Comparison of ENCODE assay signal across 11 mouse cellular contexts in the genomic region with DNA sequence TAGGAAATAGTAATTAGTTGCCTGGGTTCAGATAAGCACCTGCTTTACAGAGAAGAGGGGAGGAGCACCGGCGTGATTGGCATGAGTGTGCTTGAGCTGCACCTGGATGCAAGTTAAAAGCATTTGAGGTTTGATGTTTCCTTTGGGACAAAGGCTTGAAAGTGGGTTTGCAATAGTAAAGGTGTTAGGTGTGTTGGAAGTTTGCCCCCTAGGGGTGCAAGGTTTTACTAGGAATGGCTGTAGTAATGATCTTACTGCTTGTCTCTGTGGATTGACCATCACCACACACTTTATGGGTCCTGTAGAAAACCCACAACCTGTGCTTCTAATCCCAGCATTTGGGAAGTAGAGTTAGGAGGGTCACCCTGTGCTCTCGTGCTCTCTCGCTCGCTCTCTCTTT.
DNase-seq lines count a peak whose midpoint lies in the region; ATAC-seq and TF ChIP-seq lines count a peak whose summit lies in the region.
"Had no signal": no experiment of that assay in that cellular context is flagged by ENCODE, and none has a peak within 500 bp of the region (broad histone marks: within the 10 kb centered on the region; RNA-seq: fewer than 3 reads in every experiment).

No protein-coding gene starts in this region.

- no peak overlapping the region; the same call in 1 of the 2 replicates for H3K9ac ChIP-seq in hindbrain, embryonic 14.5 days
- H3K9ac ChIP-seq in neural tube, embryonic 13.5 days: peak overlapping the region; percentile 96
- H3K9ac ChIP-seq in intestine, embryonic 16.5 days (ENCODE audit: low read depth, low read length): no peak overlapping the region
- H3K9ac ChIP-seq: heart, embryonic 13.5 days had no signal

- peak overlapping the region; percentile 33; the same call in 1 of the 2 replicates for H3K27ac ChIP-seq in layer of hippocampus, adult 2 months
- H3K27ac ChIP-seq in hindbrain, embryonic 14.5 days: no peak overlapping the region
- no peak overlapping the region for H3K27ac ChIP-seq in neural tube, embryonic 13.5 days (replicated peaks)
- no peak overlapping the region for H3K27ac ChIP-seq in kidney, adult 2 months (ENCODE audit: insufficient read depth, low read depth, low read length)
- H3K27ac ChIP-seq in intestine, embryonic 16.5 days (ENCODE audit: low read length): no peak overlapping the region
- H3K27ac ChIP-seq: heart, embryonic 13.5 days had no signal

- H3K27me3 ChIP-seq in hindbrain, embryonic 14.5 days (ENCODE audit: control insufficient read depth, insufficient read depth, low read length): no peaks in the 10 kb centered on the region
- no peaks in the 10 kb centered on the region for H3K27me3 ChIP-seq in neural tube, embryonic 13.5 days
- no peaks in the 10 kb centered on the region for H3K27me3 ChIP-seq in kidney, adult 2 months (replicated peaks; ENCODE audit: control insufficient read depth, insufficient read depth, low read length)
- peaks cover 6% of the 10 kb centered on the region; the same call in 1 of the 2 replicates for H3K27me3 ChIP-seq in intestine, embryonic 16.5 days (replicated peaks; ENCODE audit: control insufficient read depth, insufficient read depth, low read length)

- peaks cover 63% of the 10 kb centered on the region for H3K4me1 ChIP-seq in hindbrain, embryonic 14.5 days (replicated peaks; ENCODE audit: control insufficient read depth, insufficient read depth, low read length)
- H3K4me1 ChIP-seq in neural tube, embryonic 13.5 days (replicated peaks): peaks cover 85% of the 10 kb centered on the region
- 0 out of 2 replicates have a peak, but pooled peaks cover 4% of the 10 kb centered on the region for H3K4me1 ChIP-seq in kidney, adult 2 months (ENCODE audit: control insufficient read depth, insufficient read depth, low read length)
- H3K4me1 ChIP-seq in intestine, embryonic 16.5 days (ENCODE audit: control insufficient read depth, insufficient read depth, low read length): peaks cover 11% of the 10 kb centered on the region

- 82% methylated on average over 5 of the region's 5 CpGs for WGBS in hindbrain, embryonic 14.5 days
- WGBS in neural tube, embryonic 13.5 days: 77% methylated on average over 5 of the region's 5 CpGs
- WGBS in kidney, adult 2 months: 84% methylated on average over 5 of the region's 5 CpGs
- 76% methylated on average over 5 of the region's 5 CpGs for WGBS in intestine, embryonic 16.5 days

- ATAC-seq in hindbrain, embryonic 14.5 days (ENCODE audit: low FRiP score): no peak
- no peak for ATAC-seq in neural tube, embryonic 13.5 days (ENCODE audit: low read depth)
- no peak for ATAC-seq in intestine, embryonic 16.5 days

- no peak for TF ChIP-seq POLR2A in kidney, adult 2 months (IDR thresholded peaks at IDR 0.05; ENCODE audit: low read depth, low read length)

- H3K9me3 ChIP-seq in hindbrain, embryonic 14.5 days (ENCODE audit: control insufficient read depth, low read length): no peaks in the 10 kb centered on the region
- H3K9me3 ChIP-seq in neural tube, embryonic 13.5 days: no peaks in the 10 kb centered on the region
- H3K9me3 ChIP-seq in intestine, embryonic 16.5 days (ENCODE audit: control insufficient read depth, low read length): no peaks in the 10 kb centered on the region
- H3K9me3 ChIP-seq: heart, embryonic 13.5 days had no signal

- peak; percentile 54 for TF ChIP-seq CTCF in layer of hippocampus, adult 2 months (conservative IDR thresholded peaks at IDR 0.05)
- no peak for TF ChIP-seq CTCF in kidney, adult 2 months (conservative IDR thresholded peaks at IDR 0.05; ENCODE audit: insufficient read depth, insufficient read length, low read depth, low read length)

- peak overlapping the region; percentile 96 for H3K4me2 ChIP-seq in hindbrain, embryonic 14.5 days (replicated peaks)
- H3K4me2 ChIP-seq in neural tube, embryonic 13.5 days: peak overlapping the region; percentile 97
- no peak overlapping the region for H3K4me2 ChIP-seq in intestine, embryonic 16.5 days (ENCODE audit: low read depth, low read length)
- H3K4me2 ChIP-seq: heart, embryonic 13.5 days had no signal

- peak; percentile 29 for DNase-seq in cerebellum, adult 11-12 months
- no peak for DNase-seq in cerebellum, adult 9-10 months
- DNase-seq in layer of hippocampus, adult 2 months (ENCODE audit: low spot score in 2 of 2): no peak
- DNase-seq in layer of hippocampus, postnatal 14 days (ENCODE audit: low spot score in 2 of 2): no peak
- DNase-seq in hindbrain, embryonic 14.5 days (ENCODE audit: low spot score): no peak
- no peak for DNase-seq in kidney, adult 2 months
- DNase-seq: kidney, adult 18-20 months; lung, adult 18-20 months had no signal

- H3K4me3 ChIP-seq in layer of hippocampus, adult 2 months: no peak overlapping the region
- H3K4me3 ChIP-seq in hindbrain, embryonic 14.5 days (replicated peaks; ENCODE audit: low read length): peak overlapping the region; percentile 92
- H3K4me3 ChIP-seq in neural tube, embryonic 13.5 days: peak overlapping the region; percentile 93
- no peak overlapping the region for H3K4me3 ChIP-seq in kidney, adult 2 months (ENCODE audit: insufficient read depth, low read depth, low read length)
- H3K4me3 ChIP-seq in intestine, embryonic 16.5 days (ENCODE audit: low read length): no peak overlapping the region
- H3K4me3 ChIP-seq: heart, embryonic 13.5 days had no signal

- H3K36me3 ChIP-seq in hindbrain, embryonic 14.5 days (replicated peaks; ENCODE audit: control insufficient read depth, insufficient read depth): no peaks in the 10 kb centered on the region
- peaks cover 2% of the 10 kb centered on the region; the same call in 1 of the 2 replicates for H3K36me3 ChIP-seq in neural tube, embryonic 13.5 days
- H3K36me3 ChIP-seq in kidney, adult 2 months (ENCODE audit: control insufficient read depth, insufficient read depth, low read length): no peaks in the 10 kb centered on the region
- H3K36me3 ChIP-seq in intestine, embryonic 16.5 days (ENCODE audit: control insufficient read depth, insufficient read depth, low read length): no peaks in the 10 kb centered on the region
- H3K36me3 ChIP-seq: heart, embryonic 13.5 days had no signal

Comparison
In these comparisons a context has a peak if more than half of its experiments do, and no peak if none do; other contexts are left out.
1. H3K4me3 ChIP-seq: peak in hindbrain, embryonic 14.5 days (single experiment) and neural tube, embryonic 13.5 days (single experiment); none in layer of hippocampus, adult 2 months (single experiment), kidney, adult 2 months (single experiment) and intestine, embryonic 16.5 days (single experiment).